Mouse (Mus musculus): Measurements from ENCODE around the gene Nfkbia. TPM values are rescaled to one million over a fixed set of nuclear protein-coding genes. Genes with fewer than 3 reads are reported as not detected.

Gene Nfkbia
- total and polyA plus RNA-seq, 2 experiments from 2014 or later, result 79.0 to 86.6 TPM

- no peak overlapping the region for H3K4me3 ChIP-seq (ENCODE audit: low read length)
- WGBS, result 57% methylated on average over 5 of the region's 5 CpGs
- H3K4me2 ChIP-seq (ENCODE audit: low read depth, low read length), result no peak overlapping the region
- no peak overlapping the region for H3K9ac ChIP-seq (replicated peaks; ENCODE audit: low read length)
- H3K4me1 ChIP-seq (ENCODE audit: insufficient read depth, low read length), result no peaks in the 10 kb centered on the region
- no peaks in the 10 kb centered on the region for H3K27me3 ChIP-seq (ENCODE audit: insufficient read depth, low read length)
- no peak for DNase-seq (ENCODE audit: low spot score)
- no peak overlapping the region; the same call in 1 of the 2 replicates for H3K27ac ChIP-seq
- no peak for TF ChIP-seq CTCF (IDR thresholded peaks at IDR 0.05; ENCODE audit: low read depth)
- no peaks in the 10 kb centered on the region for H3K9me3 ChIP-seq (ENCODE audit: low read length)
- H3K36me3 ChIP-seq (ENCODE audit: insufficient read depth, low read length), result no peaks in the 10 kb centered on the region
- ATAC-seq, result no peak
These were observed 39.6 kb downstream of the Nfkbia start for GRCm38 (mm10) chr12:55452839-55453238.

DNA sequence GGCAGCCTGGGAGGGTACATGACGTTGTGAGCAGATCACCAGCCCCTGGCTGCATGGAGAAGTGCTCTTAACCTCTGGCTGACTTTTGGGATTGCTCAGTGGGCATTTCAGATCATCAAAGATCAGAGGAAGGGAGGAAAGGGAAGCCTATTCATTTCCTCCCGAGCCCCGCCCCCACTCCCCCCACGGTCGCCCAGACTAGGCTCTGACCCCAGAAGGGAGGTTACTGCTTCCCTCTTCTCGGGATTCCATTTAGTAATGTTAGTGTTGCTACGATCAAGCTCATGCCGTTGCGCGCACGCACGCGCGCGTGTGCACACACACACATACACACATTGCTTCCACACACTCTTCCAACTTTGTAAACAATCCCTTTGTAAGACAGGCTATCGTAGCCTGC lies 42.0 kb downstream of the Nfkbia start:
- Histone ChIP-seq H3K9ac (replicated peaks; ENCODE audit: low read length) (no peak overlapping the region), H3K36me3 (ENCODE audit: insufficient read depth, low read length) (no peaks in the 10 kb centered on the region), H3K4me1 (ENCODE audit: insufficient read depth, low read length) (peaks cover 14% of the 10 kb centered on the region), H3K4me2 (ENCODE audit: low read depth, low read length) (no peak overlapping the region), H3K9me3 (ENCODE audit: low read length) (no peaks in the 10 kb centered on the region), H3K27ac (no peak overlapping the region), H3K27me3 (ENCODE audit: insufficient read depth, low read length) (no peaks in the 10 kb centered on the region), H3K4me3 (ENCODE audit: low read length) (no peak overlapping the region)
- TF ChIP-seq CTCF (IDR thresholded peaks at IDR 0.05; ENCODE audit: low read depth), result no peak
- ATAC-seq, result no peak
- WGBS, result 62% methylated on average over 16 of the region's 16 CpGs
- DNase-seq (ENCODE audit: low spot score), result no peak

GRCm38 (mm10) chr12:55449048-55449447 lies 43.4 kb downstream of the Nfkbia start:
- Histone ChIP-seq H3K9me3 (ENCODE audit: low read length) (no peaks in the 10 kb centered on the region), H3K4me3 (ENCODE audit: low read length) (no peak overlapping the region), H3K27ac (no peak overlapping the region), H3K36me3 (ENCODE audit: insufficient read depth, low read length) (no peaks in the 10 kb centered on the region), H3K4me2 (ENCODE audit: low read depth, low read length) (no peak overlapping the region), H3K27me3 (ENCODE audit: insufficient read depth, low read length) (no peaks in the 10 kb centered on the region), H3K9ac (replicated peaks; ENCODE audit: low read length) (no peak overlapping the region), H3K4me1 (ENCODE audit: insufficient read depth, low read length) (peaks cover 14% of the 10 kb centered on the region)
- no peak for DNase-seq (ENCODE audit: low spot score)
- no peak for ATAC-seq
- TF ChIP-seq CTCF (IDR thresholded peaks at IDR 0.05; ENCODE audit: low read depth), result no peak
- 100% methylated on average over 2 of the region's 2 CpGs for WGBS

GRCm38 (mm10) chr12:55448457-55448856 lies 44.0 kb downstream of the Nfkbia start:
- DNase-seq (ENCODE audit: low spot score), result no peak
- Histone ChIP-seq H3K4me1 (ENCODE audit: insufficient read depth, low read length) (peaks cover 19% of the 10 kb centered on the region), H3K36me3 (ENCODE audit: insufficient read depth, low read length) (no peaks in the 10 kb centered on the region), H3K4me2 (ENCODE audit: low read depth, low read length) (no peak overlapping the region), H3K4me3 (ENCODE audit: low read length) (no peak overlapping the region), H3K27me3 (ENCODE audit: insufficient read depth, low read length) (no peaks in the 10 kb centered on the region), H3K27ac (no peak overlapping the region), H3K9me3 (ENCODE audit: low read length) (no peaks in the 10 kb centered on the region), H3K9ac (replicated peaks; ENCODE audit: low read length) (no peak overlapping the region)
- 53% methylated on average over 2 of the region's 2 CpGs for WGBS
- TF ChIP-seq CTCF (IDR thresholded peaks at IDR 0.05; ENCODE audit: low read depth), result no peak
- ATAC-seq, result no peak

- ATAC-seq, result no peak
- Histone ChIP-seq H3K36me3 (ENCODE audit: insufficient read depth, low read length) (no peaks in the 10 kb centered on the region), H3K27ac (peak overlapping the region; percentile 91), H3K4me1 (ENCODE audit: insufficient read depth, low read length) (peaks cover 25% of the 10 kb centered on the region), H3K4me3 (ENCODE audit: low read length) (no peak overlapping the region), H3K9me3 (ENCODE audit: low read length) (no peaks in the 10 kb centered on the region), H3K4me2 (ENCODE audit: low read depth, low read length) (0 out of 2 replicates have a peak overlapping the region, but pooled peaks have one; percentile 8), H3K9ac (replicated peaks; ENCODE audit: low read length) (peak overlapping the region; percentile 37; the same call in 1 of the 2 replicates), H3K27me3 (ENCODE audit: insufficient read depth, low read length) (no peaks in the 10 kb centered on the region)
- TF ChIP-seq CTCF (IDR thresholded peaks at IDR 0.05; ENCODE audit: low read depth), result no peak
- DNase-seq (ENCODE audit: low spot score), result no peak
- WGBS, result 59% methylated on average over 11 of the region's 11 CpGs
These were observed 45.1 kb downstream of the Nfkbia start for GRCm38 (mm10) chr12:55447396-55447760.

GRCm38 (mm10) chr12:55446746-55447395 lies 45.6 kb downstream of the Nfkbia start:
- no peaks in the 10 kb centered on the region for H3K27me3 ChIP-seq (ENCODE audit: insufficient read depth, low read length)
- TF ChIP-seq CTCF (IDR thresholded peaks at IDR 0.05; ENCODE audit: low read depth), result no peak
- ATAC-seq, result peak; percentile 95
- H3K9me3 ChIP-seq (ENCODE audit: low read length), result no peaks in the 10 kb centered on the region
- peak overlapping the region; percentile 91 for H3K27ac ChIP-seq
- peak overlapping the region; percentile 8; the same call in 1 of the 2 replicates for H3K4me2 ChIP-seq (ENCODE audit: low read depth, low read length)
- WGBS, result 11% methylated on average over 13 of the region's 13 CpGs
- H3K4me3 ChIP-seq (ENCODE audit: low read length), result no peak overlapping the region
- DNase-seq (ENCODE audit: low spot score), result peak; percentile 90
- H3K4me1 ChIP-seq (ENCODE audit: insufficient read depth, low read length), result peaks cover 25% of the 10 kb centered on the region
- no peaks in the 10 kb centered on the region for H3K36me3 ChIP-seq (ENCODE audit: insufficient read depth, low read length)
- peak overlapping the region; percentile 37; the same call in 1 of the 2 replicates for H3K9ac ChIP-seq (replicated peaks; ENCODE audit: low read length)

DNA sequence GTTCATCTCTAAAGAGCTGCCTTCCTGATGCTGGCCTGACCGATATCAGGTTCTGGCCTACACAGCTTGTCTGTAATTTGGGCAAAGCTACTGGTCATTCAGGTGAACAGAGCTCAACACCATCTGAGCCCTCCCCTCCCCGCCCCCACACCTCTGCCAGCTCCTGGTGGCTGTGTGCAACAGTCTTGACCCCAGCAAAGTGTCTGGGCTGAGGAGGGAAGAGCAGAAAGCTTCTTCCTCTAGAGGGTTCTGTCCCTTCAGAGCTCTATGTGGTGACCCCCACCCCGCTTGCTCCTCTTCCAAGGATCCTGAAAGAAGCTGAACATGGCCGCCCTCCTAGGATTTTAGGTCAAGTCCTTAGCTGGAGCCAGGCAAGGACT lies 46.1 kb downstream of the Nfkbia start:
- ATAC-seq, result no peak
- no peak for DNase-seq (ENCODE audit: low spot score)
- Histone ChIP-seq H3K36me3 (ENCODE audit: insufficient read depth, low read length) (no peaks in the 10 kb centered on the region), H3K4me2 (ENCODE audit: low read depth, low read length) (no peak overlapping the region), H3K27ac (peak overlapping the region; percentile 91), H3K4me3 (ENCODE audit: low read length) (no peak overlapping the region), H3K9ac (replicated peaks; ENCODE audit: low read length) (no peak overlapping the region), H3K4me1 (ENCODE audit: insufficient read depth, low read length) (peaks cover 25% of the 10 kb centered on the region), H3K27me3 (ENCODE audit: insufficient read depth, low read length) (no peaks in the 10 kb centered on the region), H3K9me3 (ENCODE audit: low read length) (no peaks in the 10 kb centered on the region)
- no peak for TF ChIP-seq CTCF (IDR thresholded peaks at IDR 0.05; ENCODE audit: low read depth)
- 72% methylated on average over 4 of the region's 4 CpGs for WGBS

Measured in hindbrain, postnatal 0 days (tissue).